Mouse (Mus musculus) liver, embryonic 11.5 days (tissue): ENCODE data around the gene Kif1c. TPM values are rescaled to one million over a fixed set of nuclear protein-coding genes. Genes with fewer than 3 reads are reported as not detected.

ENCODE experiments used
- ATAC-seq: fragments of 200-750 bp; cut with Nextera tagmentation; replicated peaks from 2 replicates; pipeline ENCODE4 v1.8.0; 2017; ENCODE audit warnings: moderate number of reproducible peaks, mild to moderate bottlenecking, moderate TSS enrichment, moderate library complexity; ENCODE audit not compliant: low FRiP score
- DNase-seq: peaks from one replicate; pipeline ENCODE4 v3.0.0-alpha.2; 2017; ENCODE audit warnings: low spot score
- H3K27ac ChIP-seq: fragments of 300-500 bp; sonication (generic); 2 replicates; pipeline ENCODE4 v1.5.1; 2014; ENCODE audit warnings: mild to moderate bottlenecking, low read depth, low read length, control low read depth
- H3K27me3 ChIP-seq: fragments of 300-500 bp; sonication (generic); replicated peaks from 2 replicates; pipeline ENCODE4 v1.6.1; 2014; ENCODE audit warnings: low read length, mixed read lengths; ENCODE audit not compliant: control insufficient read depth, insufficient read depth
- H3K36me3 ChIP-seq: fragments of 300-500 bp; sonication (generic); 2 replicates; pipeline ENCODE4 v1.6.1; 2014; ENCODE audit warnings: mild to moderate bottlenecking, low read length, moderate library complexity, mixed read lengths; ENCODE audit not compliant: control insufficient read depth, insufficient read depth
- H3K4me1 ChIP-seq: fragments of 300-500 bp; sonication (generic); replicated peaks from 2 replicates; pipeline ENCODE4 v1.6.1; 2014; ENCODE audit warnings: low read length, mixed read lengths; ENCODE audit not compliant: control insufficient read depth, insufficient read depth
- H3K4me2 ChIP-seq: fragments of 300-500 bp; sonication (generic); 2 replicates; pipeline ENCODE4 v1.6.1; 2014; ENCODE audit warnings: mild to moderate bottlenecking, control low read depth, moderate library complexity
- H3K4me3 ChIP-seq: fragments of 300-500 bp; sonication (generic); 2 replicates; pipeline ENCODE4 v1.5.1; 2014; ENCODE audit warnings: low read depth, low read length, control low read depth
- H3K9ac ChIP-seq: fragments of 300-500 bp; sonication (generic); 2 replicates; pipeline ENCODE4 v1.6.1; 2014; ENCODE audit warnings: low read depth, low read length, control low read depth
- H3K9me3 ChIP-seq: fragments of 300-500 bp; sonication (generic); 2 replicates; pipeline ENCODE4 v1.6.1; 2016; ENCODE audit warnings: low read length, inconsistent platforms, mixed read lengths; ENCODE audit not compliant: control insufficient read depth
- WGBS: fragments of 180-500 bp; shearing (Covaris S2); extraction: QIAGEN DNeasy Blood & Tissue Kit; methylation state at CpG from one replicate; pipeline ENCODE4 v1.1.7; 2014; 5-methylcytosine and 5-hydroxymethylcytosine counted together
- polyA plus RNA-seq: library from polyadenylated mRNA; unstranded; fragments of >200 nt; fragmentation: Nextera tagmentation; extraction: Ambion mirVana; gene quantifications from 2 replicates; pipeline ENCODE4 v1.2.1, GENCODE M21; 2014

Kif1c gene
- polyA plus RNA-seq, 1 experiment from 2014 or later = 3.8 TPM

DNA sequence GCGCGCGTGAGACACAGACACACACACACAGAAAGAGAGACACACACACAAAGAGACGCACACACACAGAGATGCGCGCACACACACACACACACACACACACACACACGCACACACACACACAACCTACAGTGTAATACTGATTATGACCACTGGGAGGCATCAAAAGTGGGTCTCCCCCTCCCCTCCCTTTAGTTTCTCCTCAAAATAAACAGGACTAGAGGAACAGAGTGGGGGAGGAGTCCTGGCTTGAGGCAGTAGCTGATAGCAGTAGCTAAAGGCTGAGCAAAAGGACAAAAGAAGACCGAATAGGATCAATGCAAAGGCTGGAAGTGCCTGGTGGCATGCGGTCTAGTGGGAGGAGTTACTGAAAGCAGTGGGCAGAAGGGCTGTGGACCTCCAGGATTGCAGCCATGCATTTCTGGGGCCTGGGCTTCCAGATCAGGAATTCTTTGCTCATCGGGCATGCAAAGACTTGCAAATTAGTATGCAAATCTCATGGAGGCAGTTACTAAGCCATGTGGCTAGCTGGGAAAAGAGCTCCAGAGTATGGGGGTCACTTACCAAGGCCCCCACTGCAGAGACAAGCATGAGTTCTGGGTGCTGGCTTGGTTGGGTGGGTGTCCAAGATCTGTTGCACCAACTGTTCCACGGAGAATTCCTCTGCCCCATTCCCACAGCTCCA, 18.3 kb upstream of the Kif1c start:
- no peaks in the 10 kb centered on the region for H3K27me3 ChIP-seq
- peaks cover 26% of the 10 kb centered on the region for H3K36me3 ChIP-seq
- H3K4me3 ChIP-seq = no peak overlapping the region
- peak overlapping the region; percentile 30; the same call in 1 of the 2 replicates for H3K4me2 ChIP-seq
- peak; percentile 51; the same call in 1 of the 2 replicates for ATAC-seq
- DNase-seq = no peak
- H3K9ac ChIP-seq = no peak overlapping the region; the same call in 1 of the 2 replicates
- 36% methylated on average over 11 of the region's 11 CpGs for WGBS
- no peaks in the 10 kb centered on the region for H3K9me3 ChIP-seq
- 0 out of 2 replicates have a peak overlapping the region, but pooled peaks have one; percentile 46 for H3K27ac ChIP-seq
- peaks cover 16% of the 10 kb centered on the region for H3K4me1 ChIP-seq

DNA sequence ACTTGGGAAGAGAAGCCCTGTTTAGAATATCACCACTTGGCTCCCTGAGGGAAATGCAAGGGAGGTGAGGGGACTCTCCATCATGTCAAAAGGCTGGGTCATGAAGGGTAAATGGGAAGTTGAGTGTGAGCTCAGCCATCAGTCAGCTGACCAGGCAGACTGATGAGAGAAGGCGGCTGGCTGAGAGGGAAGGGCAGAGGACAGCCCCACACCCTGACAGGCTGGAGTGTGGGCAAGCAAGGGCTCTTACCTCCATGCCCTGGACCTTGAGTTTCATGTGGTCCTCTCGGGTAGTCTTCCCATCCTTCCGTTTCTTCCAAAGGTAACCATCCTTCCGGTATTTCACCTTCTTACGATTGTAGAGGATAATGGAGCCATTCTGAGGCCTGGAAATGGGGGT, 16.7 kb upstream of the Kif1c start:
- Histone ChIP-seq H3K27ac (no peak overlapping the region), H3K27me3 (no peaks in the 10 kb centered on the region), H3K36me3 (peaks cover 25% of the 10 kb centered on the region), H3K4me3 (no peak overlapping the region), H3K9me3 (no peaks in the 10 kb centered on the region), H3K4me2 (no peak overlapping the region), H3K4me1 (peaks cover 18% of the 10 kb centered on the region), H3K9ac (no peak overlapping the region)
- ATAC-seq = no peak
- WGBS = 80% methylated on average over 5 of the region's 5 CpGs
- DNase-seq = no peak

DNA sequence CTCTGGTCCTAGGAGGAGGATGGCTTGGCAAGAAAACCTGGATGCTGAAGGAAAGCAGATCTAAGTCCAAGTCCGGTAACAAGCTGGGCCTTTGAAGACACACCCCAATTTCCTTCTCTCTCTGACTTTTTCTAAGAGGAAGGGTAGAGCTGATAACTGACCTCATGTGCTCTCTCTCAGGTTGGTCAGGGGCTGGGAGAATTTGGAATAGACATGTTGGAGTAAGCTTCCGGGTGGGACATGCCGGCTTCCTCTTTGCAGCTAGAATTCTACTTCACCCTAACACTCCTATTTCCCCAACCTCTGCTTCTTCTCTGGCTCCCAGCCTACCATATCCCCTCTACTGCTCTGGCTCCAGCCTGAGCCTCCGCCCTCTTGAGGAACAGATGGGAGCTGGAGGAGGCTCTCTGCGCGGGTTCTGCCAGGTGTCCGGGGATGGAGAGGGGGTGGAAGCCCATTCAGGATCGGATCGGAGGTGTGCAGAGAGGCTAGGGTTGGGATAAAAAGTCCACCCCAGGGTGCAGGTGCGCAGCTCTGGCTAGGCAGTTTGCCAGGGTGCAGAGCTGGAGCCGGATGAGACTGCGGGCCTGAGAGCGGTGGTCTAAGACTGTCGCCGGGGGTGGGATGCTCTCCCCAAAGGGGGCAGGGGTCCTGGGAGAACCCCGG, 13.3 kb upstream of the Kif1c start:
- ATAC-seq (peak; percentile 19), DNase-seq (peak; percentile 58)
- peak overlapping the region; percentile 94 for H3K4me2 ChIP-seq
- no peaks in the 10 kb centered on the region for H3K9me3 ChIP-seq
- no peaks in the 10 kb centered on the region for H3K27me3 ChIP-seq
- WGBS = 3% methylated on average over 16 of the region's 16 CpGs
- H3K4me3 ChIP-seq = peak overlapping the region; percentile 85
- H3K4me1 ChIP-seq = peaks cover 16% of the 10 kb centered on the region
- H3K27ac ChIP-seq = peak overlapping the region; percentile 71
- H3K36me3 ChIP-seq = peaks cover 13% of the 10 kb centered on the region
- H3K9ac ChIP-seq = peak overlapping the region; percentile 89

GRCm38 (mm10) chr11:70687601-70688199, 12.6 kb upstream of the Kif1c start, which contains the start of gene Camta2:
Gene Camta2, minus strand, starts transcription at chr11:70688105.
- Histone ChIP-seq H3K4me1 (peaks cover 11% of the 10 kb centered on the region; the same call in 1 of the 2 replicates), H3K9ac (peak within 1 kb of the TSS; percentile 89), H3K27ac (peak within 1 kb of the TSS; percentile 71), H3K36me3 (peaks cover 10% of the 10 kb centered on the region), H3K4me3 (peak within 1 kb of the TSS; percentile 85), H3K9me3 (no peaks in the 10 kb centered on the region), H3K27me3 (no peaks in the 10 kb centered on the region), H3K4me2 (peak within 1 kb of the TSS; percentile 94)
- DNase-seq = peak; percentile 89
- under 1% methylated on average over 52 of the region's 55 CpGs for WGBS
- ATAC-seq = peak; percentile 77

GRCm38 (mm10) chr11:70688372-70688771, 12.0 kb upstream of the Kif1c start:
- Histone ChIP-seq H3K27me3 (no peaks in the 10 kb centered on the region), H3K9ac (peak overlapping the region; percentile 89), H3K4me3 (peak overlapping the region; percentile 85), H3K36me3 (peaks cover 8% of the 10 kb centered on the region), H3K27ac (peak overlapping the region; percentile 71; the same call in 1 of the 2 replicates), H3K4me1 (peaks cover 11% of the 10 kb centered on the region; the same call in 1 of the 2 replicates), H3K9me3 (no peaks in the 10 kb centered on the region), H3K4me2 (peak overlapping the region; percentile 94)
- ATAC-seq = no peak
- 25% methylated on average over 8 of the region's 8 CpGs for WGBS
- DNase-seq = no peak

DNA sequence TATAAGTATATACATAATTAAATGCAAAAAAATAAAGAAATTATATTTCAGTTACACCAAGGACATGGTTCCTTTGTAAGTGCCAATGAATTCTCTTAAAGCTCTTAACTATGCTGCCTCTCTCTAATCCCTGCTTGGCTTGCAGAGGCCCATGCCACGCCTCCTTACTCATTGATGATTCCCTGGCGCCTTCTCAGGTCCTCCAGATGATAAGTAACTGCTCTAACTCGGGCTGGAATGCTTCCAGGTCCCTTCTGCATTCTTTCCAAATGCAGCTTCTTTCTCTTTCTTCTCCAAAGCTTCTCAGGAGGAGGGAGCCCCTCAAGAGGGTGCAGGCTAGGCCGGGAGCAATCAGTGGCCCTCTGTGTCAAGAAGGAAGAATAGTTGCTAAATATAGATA, 10.8 kb upstream of the Kif1c start:
- peaks cover 11% of the 10 kb centered on the region; the same call in 1 of the 2 replicates for H3K4me1 ChIP-seq
- H3K9ac ChIP-seq = no peak overlapping the region
- H3K9me3 ChIP-seq = no peaks in the 10 kb centered on the region
- WGBS = 51% methylated on average over 4 of the region's 4 CpGs
- no peaks in the 10 kb centered on the region for H3K27me3 ChIP-seq
- H3K27ac ChIP-seq = no peak overlapping the region
- H3K4me3 ChIP-seq = no peak overlapping the region
- no peak for DNase-seq
- no peak for ATAC-seq
- H3K36me3 ChIP-seq = peaks cover 4% of the 10 kb centered on the region; the same call in 1 of the 2 replicates
- H3K4me2 ChIP-seq = no peak overlapping the region

GRCm38 (mm10) chr11:70693504-70693903, 6.8 kb upstream of the Kif1c start:
- ATAC-seq (no peak), DNase-seq (no peak)
- H3K4me3 ChIP-seq = no peak overlapping the region
- WGBS = 58% methylated on average over 3 of the region's 3 CpGs
- peaks cover 1% of the 10 kb centered on the region; the same call in 1 of the 2 replicates for H3K4me1 ChIP-seq
- no peak overlapping the region for H3K27ac ChIP-seq
- H3K27me3 ChIP-seq = no peaks in the 10 kb centered on the region
- no peak overlapping the region for H3K9ac ChIP-seq
- no peaks in the 10 kb centered on the region for H3K36me3 ChIP-seq
- no peak overlapping the region for H3K4me2 ChIP-seq
- H3K9me3 ChIP-seq = no peaks in the 10 kb centered on the region

- DNase-seq (no peak), ATAC-seq (no peak)
- Histone ChIP-seq H3K4me2 (no peak overlapping the region), H3K9me3 (no peaks in the 10 kb centered on the region), H3K4me3 (no peak overlapping the region), H3K27ac (no peak overlapping the region), H3K4me1 (peaks cover 10% of the 10 kb centered on the region; the same call in 1 of the 2 replicates), H3K9ac (no peak overlapping the region), H3K27me3 (peaks cover 6% of the 10 kb centered on the region; the same call in 1 of the 2 replicates), H3K36me3 (no peaks in the 10 kb centered on the region)
- WGBS = 60% methylated on average over 3 of the region's 3 CpGs
These were observed 3.0 kb upstream of the Kif1c start for GRCm38 (mm10) chr11:70697376-70697775.
